Mouse (Mus musculus) heart, embryonic 14.5 days (tissue): Measurements from ENCODE around the gene Srrm2. TPM values are rescaled to one million over a fixed set of nuclear protein-coding genes. Genes with fewer than 3 reads are reported as not detected.

ENCODE experiments used
- ATAC-seq: fragments of 200-750 bp; cut with Nextera tagmentation; 2 replicates; pipeline ENCODE4 v1.8.0; 2017; ENCODE audit warnings: low read depth, moderate TSS enrichment; ENCODE audit not compliant: insufficient number of reproducible peaks, insufficient read depth, low FRiP score
- H3K27ac ChIP-seq, 2 experiments: fragments of 200-500 bp in 1 of 2; fragments of 300-500 bp in 1 of 2; sonication (generic) in 1 of 2; replicated peaks in 1 of 2; 2 replicates each; pipeline ENCODE4 v1.5.1; 2012 to 2014; ENCODE audit warnings: low read depth in 2 of 2, low read length in 2 of 2, control low read depth in 1 of 2, mild to moderate bottlenecking in 1 of 2, mixed read lengths in 1 of 2; ENCODE audit not compliant: control insufficient read depth in 1 of 2, insufficient read depth in 1 of 2
- H3K27me3 ChIP-seq: fragments of 300-500 bp; sonication (generic); 2 replicates; pipeline ENCODE4 v1.6.1; 2014; ENCODE audit warnings: mild to moderate bottlenecking, low read length, control low read depth; ENCODE audit not compliant: control insufficient read depth, insufficient read depth
- H3K36me3 ChIP-seq: fragments of 300-500 bp; sonication (generic); 2 replicates; pipeline ENCODE4 v1.6.1; 2014; ENCODE audit warnings: mild to moderate bottlenecking, control low read depth, low read length, mixed read lengths; ENCODE audit not compliant: control insufficient read depth, insufficient read depth
- H3K4me1 ChIP-seq, 2 experiments: fragments of 200-500 bp in 1 of 2; fragments of 300-500 bp in 1 of 2; sonication (generic) in 1 of 2; 2 replicates each; pipeline ENCODE4 v1.6.1; 2012 to 2014; ENCODE audit warnings: low read length in 2 of 2, control low read depth in 1 of 2, mixed read lengths in 1 of 2; ENCODE audit not compliant: control insufficient read depth in 2 of 2, insufficient read depth in 2 of 2
- H3K4me2 ChIP-seq: fragments of 300-500 bp; sonication (generic); 2 replicates; pipeline ENCODE4 v1.6.1; 2014; ENCODE audit warnings: mild to moderate bottlenecking, low read length
- H3K4me3 ChIP-seq, 2 experiments: fragments of 200-500 bp in 1 of 2; fragments of 300-500 bp in 1 of 2; sonication (generic) in 1 of 2; 2 replicates each; pipeline ENCODE4 v1.5.1; 2012 to 2014; ENCODE audit warnings: low read length in 2 of 2, mild to moderate bottlenecking in 2 of 2, control low read depth in 1 of 2, low read depth in 1 of 2, moderate library complexity in 1 of 2; ENCODE audit not compliant: control insufficient read depth in 1 of 2, insufficient read depth in 1 of 2
- H3K9ac ChIP-seq: fragments of 300-500 bp; sonication (generic); 2 replicates; pipeline ENCODE4 v1.6.1; 2014; ENCODE audit warnings: mild to moderate bottlenecking, low read length
- H3K9me3 ChIP-seq: fragments of 300-500 bp; sonication (generic); 2 replicates; pipeline ENCODE4 v1.6.1; 2016; ENCODE audit warnings: low read length, control low read depth; ENCODE audit not compliant: control insufficient read depth
- WGBS: fragments of 180-500 bp; shearing (Covaris S2); extraction: QIAGEN DNeasy Blood & Tissue Kit; methylation state at CpG from one replicate; pipeline ENCODE4 v1.1.7; 2014; 5-methylcytosine and 5-hydroxymethylcytosine counted together
- microRNA-seq: library from miRNA; unstranded; fragments of <30 nt; microRNA quantifications from one replicate; pipeline ENCODE4, GENCODE M21; 2016
- polyA plus RNA-seq: library from polyadenylated mRNA; unstranded; fragments of >200 nt; fragmentation: Nextera tagmentation; extraction: Ambion mirVana; gene quantifications from 2 replicates; pipeline ENCODE4 v1.2.1, GENCODE M21; 2014

The Srrm2 gene
- polyA plus RNA-seq, 1 experiment from 2014 or later: 318 TPM

GRCm38 (mm10) chr17:23857913-23858312 is 67.6 kb downstream of the Srrm2 start:
- no peaks in the 10 kb centered on the region for H3K27me3 ChIP-seq
- no peak overlapping the region for H3K27ac ChIP-seq
- H3K9ac ChIP-seq: no peak overlapping the region
- H3K4me2 ChIP-seq: no peak overlapping the region
- H3K4me3 ChIP-seq: no peak overlapping the region
- H3K4me1 ChIP-seq: peaks cover 5 to 7% of the 10 kb centered on the region in 2 experiments
- H3K9me3 ChIP-seq: no peaks in the 10 kb centered on the region
- no peak for ATAC-seq
- H3K36me3 ChIP-seq: no peaks in the 10 kb centered on the region
- WGBS: 76% methylated on average over 2 of the region's 2 CpGs

- Histone ChIP-seq H3K4me3 (no peak overlapping the region), H3K36me3 (no peaks in the 10 kb centered on the region), H3K4me1 (no peaks in the 10 kb centered on the region), H3K4me2 (no peak overlapping the region), H3K27me3 (no peaks in the 10 kb centered on the region), H3K27ac (no peak overlapping the region), H3K9me3 (no peaks in the 10 kb centered on the region), H3K9ac (no peak overlapping the region)
- no peak for ATAC-seq
- WGBS: 93% methylated on average over 4 of the region's 4 CpGs
Observed at GRCm38 (mm10) chr17:23862926-23863325, 72.6 kb downstream of the Srrm2 start.

- 76% methylated on average over 15 of the region's 15 CpGs for WGBS
- Histone ChIP-seq H3K4me1 (no peaks in the 10 kb centered on the region), H3K9me3 (no peaks in the 10 kb centered on the region), H3K36me3 (no peaks in the 10 kb centered on the region), H3K4me2 (no peak within 1 kb of the TSS), H3K27me3 (no peaks in the 10 kb centered on the region), H3K4me3 (no peak within 1 kb of the TSS), H3K27ac (no peak within 1 kb of the TSS), H3K9ac (no peak within 1 kb of the TSS)
- no peak for ATAC-seq
Observed at GRCm38 (mm10) chr17:23867756-23868155, 77.4 kb downstream of the Srrm2 start, which contains the start of gene Prss21. Gene Prss21 (plus strand): TSS chr17:23868056.

- Histone ChIP-seq H3K4me2 (no peak overlapping the region), H3K4me3 (no peak overlapping the region), H3K36me3 (no peaks in the 10 kb centered on the region), H3K9me3 (no peaks in the 10 kb centered on the region), H3K9ac (no peak overlapping the region), H3K27ac (no peak overlapping the region), H3K27me3 (no peaks in the 10 kb centered on the region), H3K4me1 (no peaks in the 10 kb centered on the region)
- no peak for ATAC-seq
- 85% methylated on average over 11 of the region's 11 CpGs for WGBS
Observed at GRCm38 (mm10) chr17:23868513-23868912, 78.2 kb downstream of the Srrm2 start.

Small RNA genes within 50 kb of the gene (microRNA-seq; reads per million reads assigned to microRNA genes)
- 0.84 reads per million for gene Mir5125

Other genes starting within 250 kb of the Srrm2 start
- gene Zfp213, start 226.3 kb upstream of the Srrm2 start, polyA plus RNA-seq: 13.8 and 14.0 TPM in 2 replicates
- gene Zfp13, start 191.0 kb upstream of the Srrm2 start, polyA plus RNA-seq: 7.0 and 8.9 TPM in 2 replicates
- not detected in 2 replicates for gene Zscan10, start 189.7 kb upstream of the Srrm2 start, polyA plus RNA-seq
- gene Mmp25, start 145.3 kb upstream of the Srrm2 start, polyA plus RNA-seq: 0.26 and 0.70 TPM in 2 replicates
- gene Bicdl2, start 130.0 kb upstream of the Srrm2 start, polyA plus RNA-seq: 0.15 and 0.16 TPM in 2 replicates
- gene Hcfc1r1, start 116.9 kb upstream of the Srrm2 start, polyA plus RNA-seq: 403 and 405 TPM in 2 replicates
- 31.1 and 35.0 TPM in 2 replicates for gene Thoc6, start 116.7 kb upstream of the Srrm2 start, polyA plus RNA-seq
- 107 and 114 TPM in 2 replicates for gene Tnfrsf12a, start 113.1 kb upstream of the Srrm2 start, polyA plus RNA-seq
- gene Cldn6, start 111.3 kb upstream of the Srrm2 start, polyA plus RNA-seq: 0.42 TPM in 1 of 2 replicates, not detected in the other
- gene Cldn9, start 106.5 kb upstream of the Srrm2 start, polyA plus RNA-seq: 0.14 TPM in 1 of 2 replicates, not detected in the other
- not detected in 2 replicates for gene 1520401A03Rik, start 67.7 kb upstream of the Srrm2 start, polyA plus RNA-seq
- gene Pkmyt1, start 64.2 kb upstream of the Srrm2 start, polyA plus RNA-seq: 27.2 and 28.1 TPM in 2 replicates
- gene Paqr4, start 49.7 kb upstream of the Srrm2 start, polyA plus RNA-seq: 10.6 and 12.7 TPM in 2 replicates
- not detected in 2 replicates for gene Kremen2, start 44.7 kb upstream of the Srrm2 start, polyA plus RNA-seq
- 42.4 TPM in 2 replicates for gene Flywch1, start 18.9 kb upstream of the Srrm2 start, polyA plus RNA-seq
- 4.4 and 5.1 TPM in 2 replicates for gene Flywch2, start 4.5 kb upstream of the Srrm2 start, polyA plus RNA-seq
- 950 and 1,075 TPM in 2 replicates for gene Elob, start 38.6 kb downstream of the Srrm2 start, polyA plus RNA-seq
- not detected in 2 replicates for gene Prss33, start 45.5 kb downstream of the Srrm2 start, polyA plus RNA-seq
- not detected in 2 replicates for gene Prss32, start 53.3 kb downstream of the Srrm2 start, polyA plus RNA-seq
- gene Prss41, start 53.6 kb downstream of the Srrm2 start, polyA plus RNA-seq: not detected in 2 replicates
- gene Prss21, start 77.5 kb downstream of the Srrm2 start, polyA plus RNA-seq: not detected in 2 replicates
- not detected in 2 replicates for gene Dcpp1, start 90.3 kb downstream of the Srrm2 start, polyA plus RNA-seq
- gene Dcpp2, start 90.3 kb downstream of the Srrm2 start, polyA plus RNA-seq: not detected in 2 replicates
- gene Dcpp3, start 126.9 kb downstream of the Srrm2 start, polyA plus RNA-seq: 0.36 and 0.54 TPM in 2 replicates
- not detected in 2 replicates for gene Sbp, start 151.1 kb downstream of the Srrm2 start, polyA plus RNA-seq
- gene Sbpl, start 164.7 kb downstream of the Srrm2 start, polyA plus RNA-seq: not detected in 2 replicates
- gene Prss30, start 190.0 kb downstream of the Srrm2 start, polyA plus RNA-seq: 0.26 TPM in 1 of 2 replicates, not detected in the other
- gene Prss22, start 207.6 kb downstream of the Srrm2 start, polyA plus RNA-seq: not detected in 2 replicates
- not detected in 2 replicates for gene Prss27, start 247.6 kb downstream of the Srrm2 start, polyA plus RNA-seq